Mouse (Mus musculus): ENCODE results near the gene Serbp1.

Serbp1 gene

DNA sequence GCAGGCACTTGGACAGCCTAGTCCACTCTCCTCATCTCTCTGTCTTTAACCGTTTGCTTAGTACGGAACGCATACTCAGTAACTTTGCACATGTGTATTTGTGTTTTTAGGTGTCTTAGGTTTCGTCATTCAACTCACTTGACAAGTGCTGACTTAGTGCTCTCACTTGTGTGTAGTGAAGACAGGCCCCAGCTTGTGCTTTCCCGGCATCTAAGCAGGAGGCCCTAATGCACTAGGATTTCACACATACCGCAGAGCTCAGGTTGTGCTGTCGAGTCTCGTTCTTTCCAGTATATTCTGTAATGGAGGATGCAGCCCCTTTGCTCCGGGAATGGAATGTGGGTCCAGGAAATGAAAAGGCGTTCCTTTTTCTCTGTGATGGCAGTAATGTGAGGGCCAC lies 65.2 kb downstream of the Serbp1 start:
- DNase-seq, result no peak

GRCm38 (mm10) chr6:67308994-67309393 lies 71.0 kb downstream of the Serbp1 start:
- no peak for DNase-seq

DNA sequence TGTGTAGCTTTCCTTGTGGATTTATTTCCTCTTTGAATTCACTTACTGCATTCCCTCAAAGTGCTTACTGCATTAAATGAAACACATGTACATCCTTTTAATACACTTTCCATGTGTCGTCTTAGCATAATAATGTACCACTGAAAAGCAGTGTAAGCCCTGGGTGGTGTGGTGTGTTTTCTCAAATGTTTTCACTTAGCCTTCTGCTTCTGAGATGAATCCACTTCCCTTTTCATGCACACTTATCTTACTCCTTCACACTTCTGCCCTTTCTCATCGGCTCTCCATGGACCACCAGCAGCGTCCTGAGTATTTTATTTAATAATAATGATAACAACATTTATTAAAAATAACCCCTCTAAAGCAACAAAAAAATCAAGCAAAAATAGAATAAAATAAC lies 71.8 kb downstream of the Serbp1 start:
- DNase-seq, result no peak

GRCm38 (mm10) chr6:67314697-67315096 lies 76.7 kb downstream of the Serbp1 start:
- no peak for DNase-seq

- no peak for DNase-seq
Measured at GRCm38 (mm10) chr6:67317068-67317467, 79.1 kb downstream of the Serbp1 start.

DNA sequence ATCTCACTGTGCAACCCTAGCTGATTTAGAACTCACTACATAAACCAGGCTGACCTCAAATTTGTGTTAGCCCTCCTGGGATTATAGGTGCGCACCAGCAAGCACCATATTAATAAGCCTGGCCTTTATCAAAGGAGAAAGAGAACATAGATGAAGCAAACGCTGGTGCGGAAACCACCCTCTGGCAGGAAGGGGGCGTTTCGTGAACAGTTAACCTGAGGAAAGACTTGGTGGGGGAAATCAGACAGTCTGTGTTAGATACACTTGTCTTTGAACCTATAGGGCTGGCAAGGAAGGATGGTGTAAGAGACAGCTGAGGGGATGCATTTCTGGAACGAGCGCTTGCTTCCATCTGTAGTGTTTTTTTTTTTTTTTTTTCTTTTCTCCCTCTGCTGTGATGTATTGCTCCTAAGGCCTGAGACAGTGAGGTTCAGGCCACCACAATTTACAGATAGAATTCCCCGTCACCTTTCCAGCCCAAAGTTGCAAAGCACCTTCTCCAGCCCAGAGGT lies 79.9 kb downstream of the Serbp1 start:
- DNase-seq, result no peak

DNA sequence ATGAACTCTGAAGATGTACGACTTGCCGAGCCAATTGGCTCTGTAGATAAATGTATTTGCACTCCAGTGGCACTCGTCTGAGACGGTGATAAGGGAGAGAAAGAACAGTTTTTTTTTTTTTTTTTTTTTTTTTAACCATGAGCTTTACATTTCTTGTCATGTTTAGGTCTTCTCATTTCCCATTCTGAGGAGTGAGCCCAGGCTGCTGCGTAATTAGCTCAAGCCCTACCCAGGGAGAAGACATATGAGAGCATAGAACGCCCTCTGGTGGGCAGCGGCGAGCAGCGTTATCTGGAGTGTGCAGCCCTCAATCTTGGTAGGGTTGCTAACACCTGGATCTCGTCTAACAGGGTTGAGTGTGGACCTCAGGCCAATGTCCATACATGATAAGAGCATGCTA lies 80.5 kb downstream of the Serbp1 start:
- DNase-seq, result peak; percentile 80 to 82

- no peak for DNase-seq
Measured at GRCm38 (mm10) chr6:67323788-67324187, 85.8 kb downstream of the Serbp1 start.

DNA sequence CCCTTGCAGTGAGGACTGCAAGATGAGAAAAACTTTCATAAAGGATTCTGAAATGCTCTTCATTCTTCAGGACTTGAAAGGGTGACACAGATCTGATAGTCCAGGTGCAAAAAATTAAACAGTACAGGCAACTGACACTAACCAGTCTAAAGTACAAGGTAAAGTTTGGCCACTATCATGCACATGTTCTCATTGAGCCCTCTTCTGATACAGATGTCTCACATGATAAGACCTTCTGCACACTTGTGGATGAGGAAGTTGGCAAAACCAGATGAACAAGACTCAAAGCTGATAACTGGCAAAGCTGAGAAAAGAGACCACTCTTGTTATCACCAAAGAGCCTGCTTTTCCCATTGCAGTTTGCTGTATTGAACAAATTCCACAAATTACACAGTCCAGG lies 100.0 kb downstream of the Serbp1 start:
- DNase-seq, result no peak

DNA sequence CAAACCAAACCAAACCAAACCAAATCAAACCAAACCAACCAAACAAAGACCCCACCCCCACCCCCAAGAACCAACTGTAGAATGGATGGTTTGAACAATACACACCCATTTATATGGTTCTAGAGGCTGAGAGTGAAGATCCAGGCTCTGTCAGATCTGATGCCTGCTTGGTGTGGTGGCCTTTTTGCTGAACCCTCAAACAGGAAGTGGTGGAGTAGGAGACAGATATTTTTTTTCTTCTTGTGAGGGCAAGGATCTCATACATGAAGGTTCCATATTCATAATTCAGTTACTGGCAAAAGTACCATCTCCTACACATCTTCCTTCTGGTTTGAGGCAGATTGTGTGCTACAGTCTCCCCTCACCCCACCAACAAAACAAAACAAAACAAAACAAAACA lies 101.5 kb downstream of the Serbp1 start:
- DNase-seq, result no peak

Measured in kidney, postnatal 4 days (tissue).